Mouse (Mus musculus) stomach, embryonic 14.5 days (tissue): Measurements from ENCODE around the gene St6galnac3. TPM values are rescaled to one million over a fixed set of nuclear protein-coding genes. Genes with fewer than 3 reads are reported as not detected.

Experiments
- ATAC-seq: fragments of 200-750 bp; cut with Nextera tagmentation; 2 replicates; pipeline ENCODE4 v1.8.0; 2017; ENCODE audit warnings: low read depth, moderate TSS enrichment; ENCODE audit not compliant: insufficient number of reproducible peaks, insufficient read depth, low FRiP score
- H3K27ac ChIP-seq: fragments of 300-500 bp; sonication (generic); 2 replicates; pipeline ENCODE4 v1.5.1; 2014; ENCODE audit warnings: mild to moderate bottlenecking, low read length, moderate library complexity, mixed read lengths
- H3K27me3 ChIP-seq: fragments of 300-500 bp; sonication (generic); 2 replicates; pipeline ENCODE4 v1.6.1; 2014; ENCODE audit warnings: low read length, control low read depth, mixed read lengths; ENCODE audit not compliant: control insufficient read depth, insufficient read depth
- H3K36me3 ChIP-seq: fragments of 300-500 bp; sonication (generic); 2 replicates; pipeline ENCODE4 v1.6.1; 2014; ENCODE audit warnings: mild to moderate bottlenecking, control low read depth, low read length, moderate library complexity, mixed read lengths; ENCODE audit not compliant: control insufficient read depth, insufficient read depth
- H3K4me1 ChIP-seq: fragments of 300-500 bp; sonication (generic); 2 replicates; pipeline ENCODE4 v1.6.1; 2014; ENCODE audit warnings: low read length, control low read depth, mixed read lengths; ENCODE audit not compliant: control insufficient read depth, insufficient read depth
- H3K4me2 ChIP-seq: fragments of 300-500 bp; sonication (generic); replicated peaks from 2 replicates; pipeline ENCODE4 v1.6.1; 2014; ENCODE audit warnings: low read depth, low read length, control low read depth
- H3K4me3 ChIP-seq: fragments of 300-500 bp; sonication (generic); 2 replicates; pipeline ENCODE4 v1.5.1; 2014; ENCODE audit warnings: low read depth, low read length, control low read depth
- H3K9ac ChIP-seq: fragments of 300-500 bp; sonication (generic); replicated peaks from 2 replicates; pipeline ENCODE4 v1.6.1; 2014; ENCODE audit warnings: low read depth, mild to moderate bottlenecking, control low read depth, low read length, moderate library complexity, mixed read lengths
- H3K9me3 ChIP-seq: fragments of 300-500 bp; sonication (generic); 2 replicates; pipeline ENCODE4 v1.6.1; 2016; ENCODE audit warnings: low read depth, low read length, control low read depth; ENCODE audit not compliant: control insufficient read depth
- WGBS: fragments of 180-500 bp; shearing (Covaris S2); extraction: QIAGEN DNeasy Blood & Tissue Kit; methylation state at CpG from one replicate; pipeline ENCODE4 v1.1.7; 2014; 5-methylcytosine and 5-hydroxymethylcytosine counted together
- polyA plus RNA-seq: library from polyadenylated mRNA; unstranded; fragments of >200 nt; fragmentation: Nextera tagmentation; extraction: Ambion mirVana; gene quantifications from 2 replicates; pipeline ENCODE4 v1.2.1, GENCODE M21; 2014

St6galnac3 gene
- polyA plus RNA-seq, 1 experiment from 2014 or later = 51.6 TPM

GRCm38 (mm10) chr3:153571152-153571551 is 153.8 kb downstream of the St6galnac3 start:
- 86% methylated on average over 11 of the region's 11 CpGs for WGBS
- no peaks in the 10 kb centered on the region for H3K36me3 ChIP-seq
- H3K4me1 ChIP-seq = no peaks in the 10 kb centered on the region
- no peak overlapping the region for H3K4me3 ChIP-seq
- no peaks in the 10 kb centered on the region for H3K9me3 ChIP-seq
- no peak overlapping the region for H3K27ac ChIP-seq
- H3K9ac ChIP-seq = no peak overlapping the region
- no peak overlapping the region for H3K4me2 ChIP-seq
- ATAC-seq = no peak
- no peaks in the 10 kb centered on the region for H3K27me3 ChIP-seq

GRCm38 (mm10) chr3:153568815-153569214 is 156.2 kb downstream of the St6galnac3 start:
- no peaks in the 10 kb centered on the region for H3K36me3 ChIP-seq
- 83% methylated on average over 3 of the region's 3 CpGs for WGBS
- ATAC-seq = no peak

GRCm38 (mm10) chr3:153567913-153568312 is 157.1 kb downstream of the St6galnac3 start:
- 69% methylated on average over 3 of the region's 3 CpGs for WGBS
- no peak overlapping the region for H3K9ac ChIP-seq
- H3K4me1 ChIP-seq = no peaks in the 10 kb centered on the region
- no peak overlapping the region for H3K4me3 ChIP-seq
- H3K9me3 ChIP-seq = no peaks in the 10 kb centered on the region
- H3K27me3 ChIP-seq = no peaks in the 10 kb centered on the region
- no peak overlapping the region for H3K27ac ChIP-seq
- ATAC-seq = no peak
- no peaks in the 10 kb centered on the region for H3K36me3 ChIP-seq
- H3K4me2 ChIP-seq = no peak overlapping the region

More at GRCm38 (mm10) chr3:153568815-153569214, 156.2 kb downstream of the St6galnac3 start:
- Histone ChIP-seq H3K4me1 (no peaks in the 10 kb centered on the region), H3K27ac (no peak overlapping the region), H3K4me2 (no peak overlapping the region), H3K27me3 (no peaks in the 10 kb centered on the region), H3K4me3 (no peak overlapping the region), H3K9ac (no peak overlapping the region), H3K9me3 (no peaks in the 10 kb centered on the region)

- H3K27ac ChIP-seq = no peak overlapping the region
- H3K4me1 ChIP-seq = no peaks in the 10 kb centered on the region
- H3K27me3 ChIP-seq = no peaks in the 10 kb centered on the region
- H3K4me2 ChIP-seq = no peak overlapping the region
- no peak for ATAC-seq
- no peaks in the 10 kb centered on the region for H3K9me3 ChIP-seq
- no peaks in the 10 kb centered on the region for H3K36me3 ChIP-seq
- H3K4me3 ChIP-seq = no peak overlapping the region
- no peak overlapping the region for H3K9ac ChIP-seq
- WGBS = 77% methylated on average over 4 of the region's 4 CpGs
Observed at GRCm38 (mm10) chr3:153567512-153567911, 157.5 kb downstream of the St6galnac3 start.

- Histone ChIP-seq H3K9me3 (no peaks in the 10 kb centered on the region), H3K4me3 (no peak overlapping the region), H3K4me2 (no peak overlapping the region), H3K27me3 (no peaks in the 10 kb centered on the region), H3K9ac (no peak overlapping the region), H3K4me1 (no peaks in the 10 kb centered on the region), H3K36me3 (no peaks in the 10 kb centered on the region), H3K27ac (no peak overlapping the region)
- WGBS = 94% methylated on average over 2 of the region's 2 CpGs
- ATAC-seq = no peak
Observed at GRCm38 (mm10) chr3:153566100-153566499, 158.9 kb downstream of the St6galnac3 start.

GRCm38 (mm10) chr3:153560897-153561296 is 164.1 kb downstream of the St6galnac3 start:
- Histone ChIP-seq H3K9ac (no peak overlapping the region), H3K27ac (no peak overlapping the region), H3K27me3 (no peaks in the 10 kb centered on the region), H3K4me2 (no peak overlapping the region), H3K4me1 (no peaks in the 10 kb centered on the region), H3K9me3 (no peaks in the 10 kb centered on the region), H3K4me3 (no peak overlapping the region), H3K36me3 (no peaks in the 10 kb centered on the region)
- 73% methylated on average over 6 of the region's 6 CpGs for WGBS
- no peak for ATAC-seq

GRCm38 (mm10) chr3:153559586-153559985 is 165.4 kb downstream of the St6galnac3 start:
- no peak overlapping the region for H3K27ac ChIP-seq
- 90% methylated on average over 8 of the region's 8 CpGs for WGBS

GRCm38 (mm10) chr3:153556621-153557020 is 168.4 kb downstream of the St6galnac3 start:
- Histone ChIP-seq H3K4me2 (no peak overlapping the region), H3K4me1 (no peaks in the 10 kb centered on the region), H3K27me3 (no peaks in the 10 kb centered on the region), H3K9ac (no peak overlapping the region), H3K36me3 (no peaks in the 10 kb centered on the region), H3K27ac (no peak overlapping the region), H3K4me3 (no peak overlapping the region), H3K9me3 (no peaks in the 10 kb centered on the region)
- WGBS = 63% methylated on average over 11 of the region's 11 CpGs
- ATAC-seq = no peak

More at GRCm38 (mm10) chr3:153559586-153559985, 165.4 kb downstream of the St6galnac3 start:
- Histone ChIP-seq H3K9me3 (no peaks in the 10 kb centered on the region), H3K9ac (no peak overlapping the region), H3K36me3 (no peaks in the 10 kb centered on the region), H3K4me1 (no peaks in the 10 kb centered on the region), H3K4me2 (no peak overlapping the region), H3K4me3 (no peak overlapping the region), H3K27me3 (no peaks in the 10 kb centered on the region)
- ATAC-seq = no peak

GRCm38 (mm10) chr3:153553712-153554111 is 171.3 kb downstream of the St6galnac3 start:
- Histone ChIP-seq H3K9ac (no peak overlapping the region), H3K4me1 (no peaks in the 10 kb centered on the region), H3K9me3 (no peaks in the 10 kb centered on the region), H3K4me3 (no peak overlapping the region), H3K27ac (no peak overlapping the region), H3K4me2 (no peak overlapping the region), H3K27me3 (no peaks in the 10 kb centered on the region), H3K36me3 (no peaks in the 10 kb centered on the region)
- WGBS = 89% methylated on average over 3 of the region's 3 CpGs
- no peak for ATAC-seq
